Mouse (Mus musculus) granulocyte monocyte progenitor cell, adult 5-6 weeks (primary cell): ENCODE results near the gene Ces2h. TPM values are rescaled to one million over a fixed set of nuclear protein-coding genes. Genes with fewer than 3 reads are reported as not detected.
A peak's percentile ranks its signal among the peaks of the same experiment; 100 is the strongest.
"Not testable (repeated sequence)": the region's sequence is repeated elsewhere in the genome, so short reads cannot be mapped to it uniquely, and the experiment has no call there.

Source experiments
- ATAC-seq: replicated peaks from 2 replicates; pipeline ENCODE4 v1.8.0; 2016; ENCODE audit warnings: mild to moderate bottlenecking, moderate TSS enrichment, inconsistent platforms; ENCODE audit not compliant: poor library complexity, severe bottlenecking
- total RNA-seq, 2 experiments: library from RNA; stranded (forward) in 1 of 2; stranded (reverse) in 1 of 2; fragments of 200-712, 200-1000 nt in 1 of 2; fragments of >200 nt in 1 of 2; fragmentation: Nextera tagmentation in 1 of 2; gene quantifications; 2 replicates each; pipeline ENCODE4 v1.2.3; 2014 to 2017

Gene Ces2h
- total RNA-seq (2014; fragmentation: Nextera tagmentation), result not detected in 2 replicates
- total RNA-seq (2017), result not detected in 2 replicates

DNA sequence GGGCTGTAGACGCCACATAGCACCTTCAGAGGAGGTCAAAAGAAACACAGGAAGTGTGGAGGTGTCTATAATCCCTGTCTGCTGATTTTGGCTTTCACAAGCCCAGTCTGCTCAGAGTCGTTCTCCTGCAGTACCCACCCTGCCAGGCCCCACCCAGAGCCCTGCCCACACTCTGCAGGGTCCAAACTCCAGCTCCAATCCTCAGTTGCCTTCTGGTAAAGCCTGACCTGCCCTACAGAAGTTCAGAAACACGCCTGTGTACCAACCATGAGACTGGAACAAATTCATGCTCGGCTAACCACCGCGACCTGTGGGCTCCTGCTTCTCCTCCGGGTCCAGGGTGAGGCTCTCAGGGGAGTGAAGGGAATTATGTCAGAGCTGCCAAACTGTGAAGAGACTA is at the start of gene Ces2h:
Ces2h (plus strand) TSS at position 268 of the 400 bp plus-strand sequence.
- no peak for ATAC-seq

DNA sequence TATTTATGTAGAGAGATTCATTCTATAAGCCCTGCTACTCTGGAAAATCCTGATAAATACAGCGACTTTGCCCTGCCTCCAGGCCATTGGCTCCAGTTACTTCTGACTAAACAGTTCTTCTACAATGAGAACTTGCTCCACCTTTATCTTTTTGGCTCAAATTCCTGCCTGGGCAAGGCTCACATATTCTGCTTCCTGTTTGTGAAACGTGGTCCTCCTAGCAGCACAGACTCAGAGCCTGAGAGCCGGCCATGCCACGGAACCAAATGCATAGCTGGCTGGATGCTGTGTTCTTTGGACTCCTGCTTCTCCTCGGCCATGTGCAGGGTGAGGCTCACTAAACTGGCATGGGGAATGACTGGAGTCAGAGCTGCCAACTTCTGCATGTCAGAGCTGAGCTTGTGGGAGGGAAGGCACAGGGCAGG is 39.1 kb upstream of the Ces2h start, which contains the start of gene Ces2g:
Ces2g (plus strand) TSS at position 182 of the 425 bp plus-strand sequence.
- no peak for ATAC-seq

DNA sequence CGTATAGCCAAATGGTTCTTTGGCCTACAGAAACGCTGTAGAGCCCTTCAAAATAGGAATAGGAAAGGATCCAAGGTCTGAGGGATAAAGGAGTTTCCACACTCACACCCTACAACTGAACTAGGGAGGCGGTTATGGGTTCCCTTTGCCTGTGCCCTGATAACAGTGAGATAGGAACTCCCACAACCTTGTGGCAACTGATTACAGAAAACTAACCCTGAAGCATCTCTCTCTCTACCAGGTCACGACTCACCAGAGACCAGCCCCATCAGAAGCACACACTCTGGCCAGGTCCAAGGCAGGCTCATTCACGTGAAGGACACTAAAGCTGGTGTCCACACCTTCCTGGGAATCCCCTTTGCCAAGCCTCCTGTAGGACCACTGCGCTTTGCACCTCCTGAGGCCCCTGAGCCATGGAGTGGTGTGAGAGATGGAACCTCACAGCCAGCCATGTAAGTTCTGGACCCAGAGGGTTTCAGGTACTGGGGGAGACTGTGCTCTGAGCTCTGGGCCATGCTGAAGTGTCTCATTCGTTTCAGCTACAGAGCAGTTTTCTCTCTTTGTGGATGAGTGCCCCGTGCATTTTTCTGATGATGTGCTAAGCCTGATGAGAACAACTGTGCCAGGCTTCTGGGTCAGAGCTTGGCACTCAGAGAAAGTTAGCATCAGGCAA is 38.3 kb upstream of the Ces2h start:
- no peak for ATAC-seq

DNA sequence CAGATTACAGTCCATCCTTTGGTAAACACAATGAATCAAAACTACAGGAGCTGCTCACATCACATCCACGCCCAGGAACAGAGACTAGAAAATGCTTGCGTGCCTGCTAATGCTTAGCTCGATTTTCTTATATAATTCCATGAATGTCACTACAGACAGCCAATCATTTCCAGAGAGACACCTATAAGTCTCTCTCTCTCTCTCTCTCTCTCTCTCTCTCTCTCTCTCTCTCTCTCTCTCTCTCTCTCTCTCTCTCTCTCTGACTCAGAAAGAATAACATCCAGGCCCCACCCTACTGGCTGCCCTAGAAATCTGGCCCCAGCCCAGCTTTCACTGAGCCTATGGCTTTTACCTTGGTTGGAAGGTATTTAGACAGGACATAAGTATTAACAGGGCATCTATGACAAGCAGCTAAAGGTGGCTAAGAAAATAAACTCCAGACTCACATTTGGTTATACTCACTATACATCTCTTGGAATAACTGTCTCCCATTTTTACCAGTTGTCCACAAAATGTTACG is 37.2 kb upstream of the Ces2h start:
- ATAC-seq, result no peak

DNA sequence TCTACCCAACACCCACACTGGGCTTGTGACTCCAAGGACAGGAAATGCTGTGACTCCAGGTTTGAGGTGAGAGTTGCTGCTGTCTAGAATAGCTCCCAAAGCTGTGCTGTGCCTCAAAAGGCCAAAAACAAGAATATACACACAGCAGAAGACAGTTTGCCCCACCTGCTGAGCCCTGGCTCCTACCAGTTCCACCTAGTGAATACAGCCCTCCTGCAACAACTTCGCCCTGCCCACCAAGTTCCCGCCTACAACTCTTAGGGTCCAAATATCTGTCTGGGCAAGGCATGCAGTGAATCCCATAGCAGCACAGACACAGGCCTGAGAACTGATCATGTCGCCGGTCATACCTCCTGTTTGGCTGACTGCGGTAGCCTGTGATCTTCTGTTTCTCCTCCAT is 16.5 kb upstream of the Ces2h start:
- ATAC-seq, result no peak

DNA sequence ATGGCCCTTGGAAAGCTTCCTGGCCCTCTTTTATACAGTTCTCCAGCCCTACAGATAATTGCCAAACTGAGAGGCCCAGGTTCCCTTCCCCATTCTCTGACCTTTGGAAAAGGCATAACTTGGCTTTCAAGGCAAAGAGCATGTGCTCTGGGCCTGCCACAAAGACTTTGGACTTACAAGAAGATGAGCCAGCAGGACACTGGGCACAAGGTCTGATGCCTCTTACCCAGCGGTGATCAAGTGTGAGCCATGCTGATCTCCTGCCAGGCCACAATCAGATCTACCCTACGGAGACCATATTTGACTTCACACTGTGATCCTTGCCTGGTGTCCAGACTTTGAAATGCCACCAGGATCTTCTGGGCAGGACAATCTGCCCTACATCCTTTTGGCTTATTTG is 15.7 kb upstream of the Ces2h start:
- ATAC-seq, result no peak

DNA sequence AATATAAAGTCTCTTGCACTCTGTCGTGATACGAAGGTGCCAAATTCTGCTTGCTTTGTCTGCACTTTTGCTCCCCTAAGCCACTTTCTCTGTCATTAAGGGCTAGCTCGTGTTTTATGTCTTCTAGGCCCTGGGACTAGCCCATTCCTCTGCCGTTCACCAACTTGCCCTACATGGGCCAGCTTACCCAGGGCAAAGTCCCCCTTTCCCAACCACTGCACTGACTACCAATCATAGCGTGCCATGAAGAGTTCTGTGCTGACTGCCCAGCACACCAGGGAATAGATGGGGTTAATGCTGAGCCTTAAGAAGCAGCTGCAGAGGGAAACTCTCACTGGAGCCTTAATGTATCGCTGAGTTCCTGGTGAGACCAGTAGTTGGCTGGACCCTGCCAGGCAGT is 2.5 kb upstream of the Ces2h start:
- no peak for ATAC-seq

DNA sequence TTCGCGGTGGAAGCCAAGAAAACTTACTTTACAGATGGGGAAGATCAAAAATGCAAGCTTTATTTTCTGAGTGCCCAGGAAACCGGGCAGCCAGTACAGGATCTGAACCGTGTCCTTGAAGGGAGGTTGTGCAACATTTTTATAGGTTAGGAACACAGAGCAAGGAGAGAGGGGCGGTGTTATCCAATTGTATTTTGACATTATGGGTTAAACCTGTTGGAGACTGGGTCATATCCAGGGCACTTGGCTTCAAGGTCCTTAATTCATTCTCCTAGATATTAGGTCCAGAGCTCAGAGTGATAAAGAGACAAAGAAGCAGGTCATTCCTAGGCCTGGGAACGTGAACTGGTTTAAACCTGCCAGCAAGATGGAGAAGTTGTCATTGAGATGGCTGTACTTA is 1.5 kb upstream of the Ces2h start:
- ATAC-seq, result no peak

DNA sequence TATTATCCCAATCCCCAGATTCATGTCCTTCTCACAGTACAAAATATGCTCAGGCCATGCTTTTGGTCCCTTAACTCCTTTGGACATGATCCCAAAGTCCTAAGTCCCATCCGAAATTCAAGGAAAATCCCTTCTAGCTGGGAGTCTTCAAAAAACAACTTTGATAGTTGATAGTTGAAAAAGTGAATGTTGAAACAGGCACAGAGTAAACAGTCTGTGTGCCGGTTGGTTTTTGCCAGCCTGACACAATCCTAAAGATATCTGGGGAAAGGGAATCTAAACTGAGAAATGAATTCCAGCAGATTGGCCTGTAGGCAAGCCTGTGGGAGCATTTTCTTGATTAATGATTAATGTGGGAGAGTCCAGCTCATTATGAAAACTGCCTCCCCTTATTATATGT is 9.3 kb downstream of the Ces2h start:
- no peak for ATAC-seq

DNA sequence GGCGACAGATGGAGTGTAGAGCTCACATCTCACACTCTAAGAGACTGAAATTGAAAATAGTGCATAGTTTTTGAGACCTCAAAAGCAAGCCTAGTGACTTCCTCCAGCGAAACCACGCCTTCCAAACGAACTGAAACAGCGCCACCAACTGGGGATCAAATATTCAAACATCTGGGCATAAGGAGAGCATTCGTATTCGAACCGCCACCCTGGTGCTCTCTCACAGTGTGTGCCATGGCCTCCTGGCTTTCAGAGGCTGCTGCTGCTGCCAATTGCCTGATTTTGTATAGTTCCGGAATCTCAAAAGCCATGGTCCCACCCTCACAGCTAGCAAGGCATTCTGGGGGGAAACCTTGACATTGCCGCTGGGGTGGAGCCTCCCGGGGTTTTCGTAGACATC is 10.5 kb downstream of the Ces2h start:
- no peak for ATAC-seq

DNA sequence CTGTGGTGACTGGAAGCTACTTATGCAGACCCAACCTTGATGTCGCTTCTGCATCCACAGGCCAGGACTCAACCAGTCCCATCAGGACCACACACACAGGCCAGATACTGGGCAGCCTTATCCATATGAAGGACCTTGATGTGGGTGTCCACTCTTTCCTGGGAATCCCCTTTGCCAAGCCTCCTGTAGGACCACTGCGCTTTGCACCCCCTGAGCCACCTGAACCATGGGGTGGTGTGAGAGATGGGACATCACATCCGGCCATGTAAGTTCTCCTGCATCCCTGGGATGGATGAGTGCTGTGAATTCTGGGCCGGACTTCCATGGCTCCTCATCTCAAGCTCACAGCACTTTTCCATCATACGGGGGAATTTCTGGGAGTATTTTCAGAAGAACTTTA is 13.7 kb downstream of the Ces2h start:
- no peak for ATAC-seq

DNA sequence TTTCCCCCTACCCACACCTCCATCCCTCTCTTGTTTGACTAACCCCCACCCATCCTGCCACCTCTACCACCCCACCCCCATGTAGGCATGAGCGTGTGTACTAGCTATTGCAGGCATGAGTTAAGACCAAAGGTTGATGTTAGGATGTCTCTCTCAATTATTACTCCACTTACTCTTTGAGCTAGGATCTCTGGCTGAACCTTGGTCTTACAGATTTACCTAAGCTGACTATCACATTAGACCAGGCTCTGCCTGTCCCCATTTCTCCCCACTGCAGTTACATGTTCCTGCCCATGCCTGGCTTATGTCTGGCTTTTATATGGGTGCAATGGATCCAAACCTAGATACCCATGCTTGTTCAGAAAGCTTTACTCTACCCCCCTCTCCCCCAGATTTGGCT is 21.3 kb downstream of the Ces2h start:
- ATAC-seq, result no peak

DNA sequence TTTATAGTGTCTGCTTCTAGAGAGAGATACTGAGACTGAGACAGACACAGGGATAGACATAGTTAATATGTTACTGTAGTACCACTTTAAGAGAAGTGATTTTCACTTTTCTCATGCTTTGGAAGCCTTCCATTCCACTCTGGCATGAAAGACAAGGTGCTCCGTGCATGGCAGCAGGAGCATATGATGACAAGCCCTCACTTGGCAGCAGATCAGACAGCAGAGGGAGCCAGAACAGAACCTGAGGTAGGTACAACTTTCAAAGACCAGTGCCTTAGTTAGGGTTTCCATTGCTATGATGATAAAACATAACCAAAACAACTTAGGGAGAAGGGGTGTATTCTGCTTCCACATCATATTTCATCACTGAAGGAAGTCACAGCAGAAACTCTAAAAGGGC is 22.4 kb downstream of the Ces2h start:
- ATAC-seq, result no peak

DNA sequence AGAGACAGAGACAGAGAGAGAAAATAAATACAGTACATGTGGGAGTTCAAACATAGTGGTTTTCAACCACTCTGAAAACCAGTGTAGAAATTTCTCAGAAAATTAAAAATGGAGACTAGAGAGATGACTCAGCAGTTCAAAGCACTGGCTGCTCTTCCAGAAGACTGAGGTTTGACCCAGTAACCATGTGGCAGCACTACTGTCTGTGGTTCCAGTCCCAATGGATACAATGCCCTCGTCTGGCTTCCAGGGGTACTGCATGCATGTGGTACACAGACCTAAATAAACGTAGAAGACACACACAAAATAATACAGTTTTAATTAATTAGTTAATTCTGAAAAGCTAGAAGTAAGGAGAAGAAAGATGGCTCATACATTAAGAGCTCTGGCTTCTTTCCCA is 24.4 kb downstream of the Ces2h start:
- peak; percentile 52; the same call in 1 of the 2 replicates for ATAC-seq

DNA sequence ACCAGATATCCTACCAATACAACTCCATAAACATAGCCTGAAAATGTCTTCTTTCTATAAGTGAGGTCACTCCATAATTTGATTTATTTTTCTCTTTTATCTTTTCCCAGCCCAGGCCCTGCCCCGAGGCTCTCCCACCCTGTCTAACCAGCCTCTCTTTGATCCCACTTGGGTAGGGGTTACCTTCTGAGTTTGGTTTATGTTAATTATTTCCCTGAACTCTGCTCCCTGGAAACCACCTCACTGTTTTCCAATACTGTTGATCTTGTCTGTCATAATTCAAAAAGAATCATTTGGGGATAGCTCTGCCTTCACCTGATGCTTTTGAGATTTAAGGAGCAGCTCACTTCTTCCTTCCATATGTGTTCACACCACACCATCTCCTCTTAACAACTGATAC is 42.9 kb downstream of the Ces2h start:
- ATAC-seq, result no peak

DNA sequence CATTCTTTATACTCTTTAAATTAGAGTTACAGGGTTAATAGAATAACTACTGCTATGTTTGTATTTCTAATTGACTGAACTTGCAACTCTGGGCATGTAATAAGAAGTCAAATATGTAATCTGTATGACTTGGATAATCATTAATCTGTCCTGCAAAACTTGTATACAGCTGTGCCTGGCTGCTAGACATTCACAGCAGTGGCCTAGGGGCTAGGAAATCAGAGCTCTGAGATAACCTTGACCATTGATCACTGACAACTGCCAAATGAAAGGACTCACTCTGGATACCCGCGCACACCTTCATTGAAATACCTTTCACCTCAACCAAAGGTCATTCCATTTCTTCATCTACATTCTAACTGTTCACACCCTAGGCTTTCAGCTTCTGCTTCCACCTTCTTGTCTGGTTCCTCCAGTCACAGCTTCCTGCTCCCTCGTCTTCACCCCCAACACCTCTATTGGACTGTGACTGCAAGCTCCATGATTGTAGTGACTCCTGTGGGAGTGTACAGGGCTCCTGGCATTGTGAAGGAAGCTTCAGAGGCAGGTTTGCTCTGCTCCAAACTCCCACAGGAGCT is 45.3 kb downstream of the Ces2h start:
- no peak for ATAC-seq

DNA sequence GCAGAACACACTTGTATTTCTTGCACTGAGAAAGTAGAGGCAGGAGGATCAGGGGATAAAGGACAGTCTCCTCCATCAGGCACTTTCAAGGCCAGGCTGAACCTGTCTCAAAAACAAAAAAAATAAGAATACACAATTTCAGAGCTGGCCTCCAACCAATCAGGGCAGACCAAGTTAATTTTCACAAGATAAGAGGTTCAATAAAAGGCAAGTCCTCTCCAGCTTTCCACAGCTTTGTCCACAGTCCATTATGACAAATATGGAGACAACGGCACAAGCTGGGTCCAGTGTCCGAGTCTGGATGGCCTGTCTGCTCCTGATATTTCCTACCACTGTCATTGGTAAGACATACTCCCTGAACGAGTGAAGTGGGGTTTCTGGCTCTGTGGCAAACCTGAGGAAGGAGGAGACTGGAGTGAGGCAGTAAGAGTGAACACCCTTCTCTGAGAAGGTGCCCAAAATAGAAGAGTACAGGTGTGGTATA is 47.8 kb downstream of the Ces2h start, which contains the start of gene Ces3a:
Ces3a (plus strand) TSS at position 231 of the 484 bp plus-strand sequence.
- no peak for ATAC-seq

DNA sequence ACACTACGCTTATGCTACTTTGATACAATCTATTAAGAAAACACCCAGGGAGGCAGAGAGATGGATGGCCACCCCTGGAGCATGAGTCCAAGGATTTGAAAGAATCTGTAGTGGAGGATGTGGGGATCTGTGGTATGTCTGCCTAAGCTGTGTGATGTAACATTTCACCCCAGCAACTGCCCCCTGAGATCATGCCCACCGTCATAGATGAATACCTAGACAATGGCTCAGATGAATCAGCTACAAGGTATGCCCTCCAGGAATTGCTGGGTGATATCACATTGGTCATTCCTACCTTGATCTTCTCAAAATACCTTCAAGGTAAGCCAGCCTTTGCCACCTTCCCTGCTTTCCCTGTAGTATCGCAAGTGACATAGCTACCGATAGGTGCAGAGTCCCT is 55.6 kb downstream of the Ces2h start:
- no peak for ATAC-seq

DNA sequence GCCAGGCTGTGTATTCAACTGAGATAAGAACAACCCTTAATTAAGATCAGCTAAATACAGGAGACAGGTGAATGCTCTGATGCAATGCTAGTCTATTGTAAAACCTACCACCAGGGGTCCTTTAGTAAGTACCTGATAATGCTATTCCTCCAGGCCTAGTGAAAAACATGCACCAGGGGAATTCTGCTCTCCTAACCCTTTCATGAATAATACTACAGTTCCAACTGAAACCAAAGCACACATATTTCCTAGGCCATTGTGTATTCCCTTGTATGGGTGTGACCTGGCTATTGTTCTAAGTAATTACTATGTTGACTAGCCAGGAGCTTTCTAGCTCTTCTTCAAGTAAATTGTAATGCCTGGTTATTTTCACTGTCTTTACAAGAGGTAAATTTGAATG is 59.4 kb downstream of the Ces2h start:
- ATAC-seq, result no peak

DNA sequence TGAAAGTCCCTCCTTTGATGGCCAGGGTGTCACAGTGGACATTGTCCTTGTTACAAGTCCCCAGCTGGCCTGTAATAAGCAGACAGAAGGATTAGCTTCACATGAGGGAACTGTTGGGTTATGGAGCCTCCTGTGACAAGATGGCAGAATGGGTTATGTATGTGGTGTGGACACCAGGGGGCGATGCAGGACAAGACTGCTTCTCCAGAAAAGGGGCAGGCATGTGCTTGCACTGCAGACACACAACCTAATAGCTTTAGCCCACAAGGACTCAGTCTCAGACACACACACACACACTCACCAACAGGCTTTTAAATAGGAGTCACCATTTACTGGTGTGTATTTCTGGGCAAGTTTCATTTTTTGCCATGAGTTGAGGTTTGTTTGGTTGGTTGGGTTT is 66.1 kb downstream of the Ces2h start:
- ATAC-seq, result peak; percentile 73

DNA sequence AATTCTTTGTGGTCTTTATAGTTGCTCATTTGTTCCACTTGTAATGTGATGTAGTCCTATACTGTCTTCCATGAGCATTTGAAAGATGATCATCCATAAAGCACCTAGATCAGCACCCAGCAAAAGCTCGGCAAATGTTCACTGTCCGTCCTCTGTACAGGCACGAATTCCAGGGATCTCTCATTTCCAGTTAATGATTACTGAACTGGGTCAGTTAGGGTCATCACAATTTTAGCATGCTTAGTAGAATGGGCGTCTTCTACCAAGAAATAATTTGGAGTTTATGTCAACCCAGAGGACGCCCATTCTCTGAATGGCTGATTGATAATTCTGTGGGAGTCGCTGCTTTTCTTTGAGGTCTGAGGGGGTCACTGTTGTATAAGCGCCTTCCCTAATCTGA is 67.3 kb downstream of the Ces2h start:
- not testable (repeated sequence) for ATAC-seq

DNA sequence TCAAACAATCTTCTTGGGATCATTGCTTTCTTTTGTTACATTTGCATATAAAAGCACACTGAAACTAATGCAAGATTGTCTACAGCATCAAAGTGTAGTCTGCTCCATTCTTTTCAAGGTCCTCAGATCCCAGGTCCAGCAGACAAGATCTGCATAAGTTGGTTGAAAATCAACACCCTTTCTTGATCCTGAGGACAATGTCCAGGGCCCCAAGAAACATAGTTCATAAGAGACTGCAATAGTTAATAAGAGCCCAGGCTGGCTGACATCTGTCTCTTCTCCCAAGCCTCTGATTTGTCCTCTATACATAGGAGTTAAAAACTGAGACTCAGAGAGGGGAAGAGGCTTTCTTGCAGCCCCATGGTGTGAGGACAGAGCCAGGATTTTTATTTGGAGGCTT is 68.3 kb downstream of the Ces2h start:
- ATAC-seq, result no peak
